Mouse (Mus musculus) megakaryocyte, embryonic 14.5 days (primary cell): ENCODE data around the gene Abcg1.

ENCODE experiments used
- FLI1 ChIP-seq: IDR thresholded peaks from 2 replicates; pipeline ENCODE4 v1.6.1; 2012; ENCODE audit warnings: low read length, inconsistent platforms, mixed read lengths
- GATA1 ChIP-seq: IDR thresholded peaks from 3 replicates; pipeline ENCODE4 v1.6.1; 2012; ENCODE audit warnings: mixed read lengths, low read length, inconsistent platforms, borderline replicate concordance

DNA sequence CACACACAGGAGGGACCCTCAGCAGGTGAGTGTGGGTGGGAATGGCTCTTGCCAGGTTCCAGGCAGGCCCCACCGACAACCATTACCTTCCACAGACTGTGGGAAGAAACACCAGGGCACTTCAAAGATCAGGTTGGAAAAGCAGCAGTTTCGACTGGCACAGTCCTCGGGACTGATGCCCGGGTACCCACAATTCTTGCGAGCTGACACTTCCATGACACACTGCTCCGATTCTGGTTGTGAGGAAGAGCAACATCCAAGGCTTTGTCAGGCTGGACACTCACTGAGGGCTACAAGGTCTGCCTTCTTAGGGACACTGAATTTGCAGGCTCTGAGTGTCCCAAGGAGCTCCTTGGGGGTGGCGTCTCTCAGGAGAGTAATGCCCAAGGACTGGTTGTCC, 84.6 kb downstream of the Abcg1 start:
- TF ChIP-seq GATA1 (no peak), FLI1 (no peak)
